Comparison of ENCODE assay signal across 8 mouse cellular contexts in the genomic region with DNA sequence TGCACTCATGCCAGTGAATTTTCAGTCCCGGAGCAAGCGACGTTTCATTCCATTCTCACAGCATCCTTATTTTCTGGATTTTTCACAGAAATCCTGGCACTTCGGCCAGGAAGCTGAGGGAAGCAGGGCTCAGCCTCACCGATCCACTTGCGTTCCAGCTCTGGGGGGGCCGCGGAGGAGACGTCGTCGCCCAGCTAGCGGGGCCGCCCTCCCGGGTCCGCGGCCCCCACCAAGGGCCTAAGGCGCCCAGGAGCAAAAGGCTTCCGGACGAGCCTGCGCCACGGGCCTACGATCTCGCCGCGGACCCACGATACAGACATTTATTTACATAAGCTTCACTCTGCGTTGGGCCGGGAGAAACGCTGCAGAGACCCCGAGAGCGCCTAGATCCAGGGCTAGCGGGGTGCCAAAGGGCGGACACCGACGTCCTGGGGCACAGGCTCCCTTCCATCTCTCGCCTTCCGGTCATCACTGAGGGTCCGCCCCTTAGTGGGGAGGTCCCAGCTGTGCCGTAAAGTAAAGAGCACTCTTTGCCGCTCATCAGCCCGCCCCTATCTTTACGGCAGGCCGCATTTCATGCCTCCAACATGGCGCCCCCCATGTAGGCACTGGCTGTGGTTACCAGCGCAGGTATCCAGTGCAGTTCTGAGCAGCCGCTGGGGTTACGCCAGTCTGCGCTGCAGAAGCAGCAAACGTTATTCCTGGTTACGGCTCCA. TPM values are rescaled to one million over a fixed set of nuclear protein-coding genes. Genes with fewer than 3 reads are reported as not detected.
A peak's percentile ranks its signal among the peaks of the same experiment; 100 is the strongest.
DNase-seq lines count a peak whose midpoint lies in the region; ATAC-seq and TF ChIP-seq lines count a peak whose summit lies in the region.

A gene (plus strand): TSS at position 577 of the 716 bp plus-strand sequence.

- H3K9me3 ChIP-seq in ES-E14 (ENCODE audit: control insufficient read depth, insufficient read depth, low read depth, low read length): no peaks in the 10 kb centered on the region
- H3K9me3 ChIP-seq in forebrain, embryonic 16.5 days (ENCODE audit: control insufficient read depth, low read length): no peaks in the 10 kb centered on the region
- no peaks in the 10 kb centered on the region for H3K9me3 ChIP-seq in lung, embryonic 15.5 days

- peak; percentile 97 for ATAC-seq in forebrain, embryonic 16.5 days
- peak; percentile 98 for ATAC-seq in lung, embryonic 15.5 days (ENCODE audit: borderline replicate concordance, extremely low read depth, low FRiP score, low TSS enrichment)

- in situ Hi-C loops in ES-E14 (cut with MboI; ENCODE audit: low sequenced_read_pairs in 2 of 2, unreplicated experiment in 2 of 2): no loop called here

- no peaks in the 10 kb centered on the region for H3K27me3 ChIP-seq in forebrain, embryonic 16.5 days (replicated peaks; ENCODE audit: control insufficient read depth, insufficient read depth, low read length)
- H3K27me3 ChIP-seq in lung, embryonic 15.5 days: no peaks in the 10 kb centered on the region

- DNase-seq in ES-E14 (ENCODE audit: low read depth, low spot score): peak; percentile 89
- peak; percentile 95 for DNase-seq in cerebellum, adult 11-12 months
- DNase-seq in heart, postnatal 4 days: peak; percentile 93
- peak; percentile 94 to 95 for DNase-seq in layer of hippocampus, adult 8-10 months (ENCODE audit: low spot score in 2 of 2)
- peak; percentile 93 for DNase-seq in ovary, adult 18-20 months (ENCODE audit: low spot score)
- DNase-seq in thymus, postnatal 0 days (ENCODE audit: low spot score): peak; percentile 95

- no peaks in the 10 kb centered on the region for H3K4me1 ChIP-seq in ES-E14 (ENCODE audit: control insufficient read depth in 2 of 2, insufficient read depth in 2 of 2, low read length in 2 of 2, poor library complexity in 1 of 2)
- peaks cover 12% of the 10 kb centered on the region for H3K4me1 ChIP-seq in forebrain, embryonic 16.5 days (replicated peaks; ENCODE audit: control insufficient read depth, insufficient read depth, low read length)
- peaks cover 11% of the 10 kb centered on the region for H3K4me1 ChIP-seq in lung, embryonic 15.5 days

- H3K36me3 ChIP-seq in ES-E14 (ENCODE audit: control insufficient read depth, insufficient read depth, low read length, poor library complexity, severe bottlenecking): no peaks in the 10 kb centered on the region
- no peaks in the 10 kb centered on the region for H3K36me3 ChIP-seq in forebrain, embryonic 16.5 days (ENCODE audit: control insufficient read depth, insufficient read depth)
- H3K36me3 ChIP-seq in lung, embryonic 15.5 days: no peaks in the 10 kb centered on the region

- H3K9ac ChIP-seq in ES-E14 (ENCODE audit: insufficient read depth, low read depth, low read length, poor library complexity, severe bottlenecking): peak within 1 kb of the TSS; percentile 92
- peak within 1 kb of the TSS; percentile 90 for H3K9ac ChIP-seq in forebrain, embryonic 16.5 days (replicated peaks; ENCODE audit: low read depth, low read length)
- peak within 1 kb of the TSS; percentile 88 for H3K9ac ChIP-seq in lung, embryonic 15.5 days

- under 1% methylated on average over 50 of the region's 50 CpGs for WGBS in forebrain, embryonic 16.5 days
- WGBS in lung, embryonic 15.5 days: under 1% methylated on average over 50 of the region's 50 CpGs

- peak within 1 kb of the TSS; percentile 99 for H3K4me2 ChIP-seq in forebrain, embryonic 16.5 days (ENCODE audit: low read length)
- H3K4me2 ChIP-seq in lung, embryonic 15.5 days: peak within 1 kb of the TSS; percentile 82

- H3K27ac ChIP-seq in ES-E14 (ENCODE audit: insufficient read depth, low read depth, low read length, poor library complexity, severe bottlenecking): peak within 1 kb of the TSS; percentile 66
- peak within 1 kb of the TSS; percentile 90 for H3K27ac ChIP-seq in forebrain, embryonic 16.5 days (ENCODE audit: low read length)
- peak within 1 kb of the TSS; percentile 94 for H3K27ac ChIP-seq in lung, embryonic 15.5 days

- peak within 1 kb of the TSS; percentile 87 to 94 for H3K4me3 ChIP-seq in ES-E14 (ENCODE audit: insufficient read depth in 1 of 2, low read depth in 1 of 2, low read length in 2 of 2, poor library complexity in 1 of 2, severe bottlenecking in 1 of 2)
- H3K4me3 ChIP-seq in forebrain, embryonic 16.5 days (replicated peaks; ENCODE audit: low read length): peak within 1 kb of the TSS; percentile 84
- peak within 1 kb of the TSS; percentile 67 for H3K4me3 ChIP-seq in lung, embryonic 15.5 days

TF ChIP-seq in ES-E14, 5 proteins besides CTCF, POLR2A, EP300 and RAD21:
- TF ChIP-seq HCFC1 (IDR thresholded peaks at IDR 0.05; ENCODE audit: borderline replicate concordance, insufficient read depth, low read length): peak; percentile 77
- TF ChIP-seq ZNF384 (IDR thresholded peaks at IDR 0.05; ENCODE audit: low read depth, low read length): no peak
- no peak for TF ChIP-seq MAFK (IDR thresholded peaks at IDR 0.05; ENCODE audit: insufficient read depth, low read depth, low read length)

RNA-seq across cellular contexts. Expression of the gene that starts here (rescaled TPM):
- 16.6 and 18.8 TPM in 2 replicates for total RNA-seq in ES-E14 (2012; rRNA removed)
- 15.7 and 17.7 TPM in 2 replicates for polyA plus RNA-seq in forebrain, embryonic 16.5 days (2015; fragmentation: Nextera tagmentation; extraction: Ambion mirVana)
- 10 to 100 TPM; 20.5 to 21.6 TPM for total RNA-seq in heart, postnatal 4 days (2021)
- 10 to 100 TPM; 17.4 to 21.2 (median 18.2) TPM for total RNA-seq in layer of hippocampus, adult 8-10 months (2022)
- 10.1 and 11.9 TPM in 2 replicates for polyA plus RNA-seq in lung, embryonic 15.5 days (2015; fragmentation: Nextera tagmentation; extraction: Ambion mirVana)
- 9.2 and 10.1 TPM in 2 replicates for polyA plus RNA-seq in thymus, postnatal 0 days (2015; fragmentation: Nextera tagmentation; extraction: Ambion mirVana)

Comparison
In these comparisons a context has a peak if more than half of its experiments do, and no peak if none do; other contexts are left out.
1. Peak in every context shown above with its lines: DNase-seq, ATAC-seq, H3K4me3 ChIP-seq and H3K27ac ChIP-seq.